Comparison of ENCODE assay signal across 17 mouse cellular contexts in genomic region chr14:90821309-90821708, GRCm38 (mm10).
"Had no signal": no experiment of that assay in that cellular context is flagged by ENCODE, and none has a peak within 500 bp of the region (broad histone marks: within the 10 kb centered on the region; RNA-seq: fewer than 3 reads in every experiment).

No protein-coding gene starts in this region.

- H3K4me1 ChIP-seq: limb, embryonic 12.5 days; limb, embryonic 15.5 days; megakaryocyte, embryonic 14.5 days; midbrain, embryonic 10.5 days had no signal

- ATAC-seq: liver, postnatal 0 days; lung, postnatal 0 days had no signal

- H3K9ac ChIP-seq: limb, embryonic 12.5 days; limb, embryonic 15.5 days; liver, embryonic 14.5 days; liver, postnatal 0 days; lung, embryonic 14.5 days had no signal

- H3K9me3 ChIP-seq: limb, embryonic 12.5 days; limb, embryonic 15.5 days; megakaryocyte, embryonic 14.5 days; midbrain, embryonic 10.5 days had no signal

- H3K27me3 ChIP-seq: limb, embryonic 12.5 days; limb, embryonic 15.5 days; megakaryocyte, embryonic 14.5 days had no signal

- DNase-seq: kidney, adult 9 months; kidney, postnatal 14 days; kidney, postnatal 4 days; left cerebral cortex, postnatal 4 days; liver, postnatal 0 days; lung, embryonic 14.5 days; lung, postnatal 36 days; midbrain, embryonic 14.5 days; thymus, adult 18-20 months; thymus, postnatal 36 days had no signal

- H3K27ac ChIP-seq: limb, embryonic 12.5 days; limb, embryonic 15.5 days; liver, embryonic 14.5 days; midbrain, embryonic 10.5 days had no signal

- H3K36me3 ChIP-seq: limb, embryonic 12.5 days; limb, embryonic 15.5 days; midbrain, embryonic 10.5 days had no signal

- H3K4me3 ChIP-seq: limb, embryonic 12.5 days; limb, embryonic 15.5 days; megakaryocyte, embryonic 14.5 days; midbrain, embryonic 10.5 days had no signal

- H3K4me2 ChIP-seq: limb, embryonic 12.5 days; limb, embryonic 15.5 days; liver, embryonic 11.5 days; lung, embryonic 14.5 days had no signal
